Mouse (Mus musculus) activated CD4-positive, CD25-positive, alpha-beta regulatory T cell, adult 4 months (primary cell): ENCODE data around the gene Clasp1. TPM values are rescaled to one million over a fixed set of nuclear protein-coding genes. Genes with fewer than 3 reads are reported as not detected.

Source experiments
- polyA plus RNA-seq, 2 experiments: library from polyadenylated mRNA; unstranded; fragments of 100-300 nt; shearing (Covaris generic); gene quantifications; one replicate each; pipeline ENCODE4 v1.2.1; 2017

Gene Clasp1
- polyA plus RNA-seq, 2 experiments from 2014 or later, result 36.6 to 44.9 TPM

Other genes starting within 250 kb of the Clasp1 start
- under 1 TPM in 1 of 2 experiments, not detected in 1; 0.08 TPM for gene Gm29106, start 212.5 kb upstream of the Clasp1 start, polyA plus RNA-seq
- 100 to 1,000 TPM; 221 to 249 TPM for gene Tsn, start 77.3 kb upstream of the Clasp1 start, polyA plus RNA-seq
- gene Nifk, start 67.2 kb upstream of the Clasp1 start, polyA plus RNA-seq, result 10 to 100 TPM; 50.2 to 58.8 TPM
- under 1 TPM in 1 of 2 experiments, not detected in 1; 0.05 TPM for gene Tfcp2l1, start 238.9 kb downstream of the Clasp1 start, polyA plus RNA-seq